Mouse (Mus musculus): ENCODE measurements at regions not wholly inside any gene's neighbourhood (a gene's known extent, or its start where the extent isn't known, plus 50 kb on each side); places are given as distances from the start of the nearest gene placed in this dataset.

- Histone ChIP-seq H3K4me3 (no peak overlapping the region), H3K9ac (no peak overlapping the region), H3K9me3 (replicated peaks) (no peaks in the 10 kb centered on the region), H3K4me1 (no peaks in the 10 kb centered on the region), H3K27me3 (replicated peaks) (no peaks in the 10 kb centered on the region), H3K27ac (no peak overlapping the region), H3K36me3 (no peaks in the 10 kb centered on the region), H3K4me2 (no peak overlapping the region)
- ATAC-seq = no peak
- WGBS (ENCODE audit: insufficient replicate concordance) = 54% methylated on average over 1 of the region's 1 CpGs
Observed at GRCm38 (mm10) chr7:62269156-62269855, 77.1 kb upstream of the Ndn start.

DNA sequence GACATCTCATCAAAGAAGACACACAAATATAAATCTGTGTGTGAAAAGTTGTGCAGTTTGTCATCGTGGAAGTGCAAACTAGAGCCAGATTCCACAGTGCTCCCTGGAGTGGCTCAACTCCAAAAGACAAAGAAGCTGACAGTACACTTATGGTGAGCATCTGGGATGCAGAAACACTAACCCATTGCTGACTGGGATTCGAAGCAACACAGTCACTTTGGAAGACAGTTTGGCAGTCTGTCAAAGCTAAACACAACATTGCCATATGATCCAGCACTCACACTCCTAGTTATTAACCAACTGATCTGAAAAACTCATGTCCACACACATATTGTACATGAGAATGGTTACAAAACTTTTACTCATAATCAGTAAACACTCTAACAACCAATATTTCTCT, 70.2 kb upstream of the Ndn start:
- Histone ChIP-seq H3K27me3 (replicated peaks) (no peaks in the 10 kb centered on the region), H3K36me3 (no peaks in the 10 kb centered on the region), H3K9me3 (replicated peaks) (no peaks in the 10 kb centered on the region), H3K4me2 (no peak overlapping the region), H3K4me1 (no peaks in the 10 kb centered on the region), H3K27ac (no peak overlapping the region), H3K4me3 (no peak overlapping the region), H3K9ac (no peak overlapping the region)
- WGBS (ENCODE audit: insufficient replicate concordance) = 37% methylated on average over 2 of the region's 2 CpGs
- ATAC-seq = no peak

DNA sequence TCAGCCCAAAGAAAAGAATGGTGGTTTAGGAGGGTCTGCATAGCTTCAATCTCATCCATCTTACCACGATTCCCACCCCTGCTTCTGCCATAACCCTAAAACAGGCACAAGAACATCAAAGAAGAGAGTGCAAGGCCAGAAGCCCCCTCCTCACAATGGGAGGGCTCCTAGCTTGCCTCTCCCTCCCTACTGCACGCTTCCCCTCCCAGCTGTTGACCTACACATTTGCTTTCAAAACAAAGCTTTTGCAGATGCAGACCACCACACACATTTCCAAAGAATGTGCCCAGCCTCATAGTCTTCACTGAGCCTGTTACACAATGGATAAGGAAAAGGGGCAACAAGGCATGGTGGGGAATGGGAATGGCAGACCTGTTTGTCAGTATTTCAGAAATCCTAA, 67.9 kb upstream of the Ndn start:
- no peaks in the 10 kb centered on the region for H3K27me3 ChIP-seq (replicated peaks)
- H3K36me3 ChIP-seq = no peaks in the 10 kb centered on the region
- H3K4me3 ChIP-seq = no peak overlapping the region
- H3K9me3 ChIP-seq (replicated peaks) = no peaks in the 10 kb centered on the region
- ATAC-seq = no peak
- H3K27ac ChIP-seq = no peak overlapping the region
- no peak overlapping the region for H3K9ac ChIP-seq
- 44% methylated on average over 2 of the region's 2 CpGs for WGBS (ENCODE audit: insufficient replicate concordance)
- no peaks in the 10 kb centered on the region for H3K4me1 ChIP-seq
- H3K4me2 ChIP-seq = no peak overlapping the region

- WGBS (ENCODE audit: insufficient replicate concordance) = 54% methylated on average over 4 of the region's 4 CpGs
- H3K27ac ChIP-seq = no peak overlapping the region
Observed at GRCm38 (mm10) chr7:62279022-62279421, 67.3 kb upstream of the Ndn start.

More at GRCm38 (mm10) chr7:62279022-62279421, 67.3 kb upstream of the Ndn start:
- Histone ChIP-seq H3K9me3 (replicated peaks) (no peaks in the 10 kb centered on the region), H3K27me3 (replicated peaks) (no peaks in the 10 kb centered on the region), H3K4me2 (no peak overlapping the region), H3K36me3 (no peaks in the 10 kb centered on the region), H3K4me3 (no peak overlapping the region), H3K4me1 (no peaks in the 10 kb centered on the region), H3K9ac (no peak overlapping the region)
- ATAC-seq = no peak
